Mouse (Mus musculus) MEL (cell line): Measurements from ENCODE around the gene Trpm8. TPM values are rescaled to one million over a fixed set of nuclear protein-coding genes. Genes with fewer than 3 reads are reported as not detected.

Source experiments
- DNase-seq: peaks from one replicate; pipeline ENCODE4 v3.0.0; 2011; ENCODE audit warnings: low read depth, low spot score
- H3K27ac ChIP-seq: 2 replicates; pipeline ENCODE4 v1.5.1; 2012; ENCODE audit warnings: low read depth, mild to moderate bottlenecking, control low read depth, low read length, moderate library complexity; ENCODE audit not compliant: control insufficient read depth
- H3K27me3 ChIP-seq, 2 experiments: fragments of 150-350 bp in 1 of 2; sonication (generic) in 1 of 2; 2 replicates each; pipeline ENCODE4 v1.6.1; 2012; ENCODE audit warnings: low read length in 2 of 2, mild to moderate bottlenecking in 2 of 2, improper control_type of control experiment in 1 of 2, moderate library complexity in 1 of 2; ENCODE audit not compliant: insufficient read depth in 2 of 2, control insufficient read depth in 1 of 2
- H3K36me3 ChIP-seq, 2 experiments: 2 replicates each; pipeline ENCODE4 v1.6.1; 2012 to 2014; ENCODE audit warnings: low read length in 2 of 2, improper control_type of control experiment in 1 of 2, inconsistent platforms in 1 of 2, mild to moderate bottlenecking in 1 of 2; ENCODE audit not compliant: insufficient read depth in 2 of 2, control insufficient read depth in 1 of 2
- H3K4me1 ChIP-seq, 2 experiments: fragments of 150-350 bp in 1 of 2; sonication (generic) in 1 of 2; 2 replicates each; pipeline ENCODE4 v1.6.1; 2012; ENCODE audit warnings: low read length in 2 of 2, improper control_type of control experiment in 1 of 2, mild to moderate bottlenecking in 1 of 2; ENCODE audit not compliant: insufficient read depth in 2 of 2, control insufficient read depth in 1 of 2
- H3K4me3 ChIP-seq, 2 experiments: fragments of 150-350 bp in 1 of 2; sonication (generic) in 1 of 2; 2 replicates each; pipeline ENCODE4 v1.5.1; 2012; ENCODE audit warnings: low read depth in 2 of 2, low read length in 2 of 2, mild to moderate bottlenecking in 2 of 2, moderate library complexity in 2 of 2, control low read depth in 1 of 2, improper control_type of control experiment in 1 of 2; ENCODE audit not compliant: control insufficient read depth in 1 of 2, insufficient read depth in 1 of 2
- H3K79me2 ChIP-seq: 2 replicates; pipeline ENCODE4 v1.6.1; 2012; ENCODE audit warnings: mild to moderate bottlenecking, low read length, moderate library complexity; ENCODE audit not compliant: control insufficient read depth, poor library complexity, insufficient read depth
- H3K9ac ChIP-seq: 2 replicates; pipeline ENCODE4 v1.6.1; 2012; ENCODE audit warnings: low read depth, mild to moderate bottlenecking, control low read depth, low read length, moderate library complexity; ENCODE audit not compliant: control insufficient read depth, poor library complexity, severe bottlenecking
- H3K9me3 ChIP-seq: fragments of 150-350 bp; sonication (generic); replicated peaks from 2 replicates; pipeline ENCODE4 v1.6.1; 2012; ENCODE audit warnings: mild to moderate bottlenecking, low read length, improper control_type of control experiment, moderate library complexity; ENCODE audit not compliant: insufficient read depth
- CHD1 ChIP-seq: IDR thresholded peaks from 2 replicates; pipeline ENCODE4 v1.6.1; 2012; ENCODE audit warnings: low read depth, mild to moderate bottlenecking, inconsistent platforms, low read length, improper control_type of control experiment
- EP300 ChIP-seq, 2 experiments: IDR thresholded peaks; 2 replicates each; pipeline ENCODE4 v1.6.1; 2011; ENCODE audit warnings: improper control_type of control experiment in 2 of 2, low read length in 2 of 2, low read depth in 1 of 2, mild to moderate bottlenecking in 1 of 2
- KAT2A ChIP-seq: conservative IDR thresholded peaks from 2 replicates; pipeline ENCODE4 v1.6.1; 2012; ENCODE audit warnings: low read depth, low read length, improper control_type of control experiment, inconsistent platforms
- MAX ChIP-seq: IDR thresholded peaks from 2 replicates; pipeline ENCODE4 v1.6.1; 2011; ENCODE audit warnings: low read length, improper control_type of control experiment
- MXI1 ChIP-seq: IDR thresholded peaks from 2 replicates; pipeline ENCODE4 v1.6.1; 2011; ENCODE audit warnings: mild to moderate bottlenecking, low read depth, low read length, improper control_type of control experiment
- MYC ChIP-seq: IDR thresholded peaks from 2 replicates; pipeline ENCODE4 v1.6.1; 2011; ENCODE audit warnings: low read depth, mild to moderate bottlenecking, low read length, improper control_type of control experiment, moderate library complexity
- POLR2AphosphoS5 ChIP-seq: IDR thresholded peaks from 2 replicates; pipeline ENCODE4 v1.6.1; 2012; ENCODE audit warnings: low read depth, borderline replicate concordance, mild to moderate bottlenecking, inconsistent platforms, low read length, moderate library complexity, mixed read lengths
- SIN3A ChIP-seq: IDR thresholded peaks from 2 replicates; pipeline ENCODE4 v1.6.1; 2012; ENCODE audit warnings: low read length, improper control_type of control experiment, inconsistent platforms
- TCF12 ChIP-seq: IDR thresholded peaks from 2 replicates; pipeline ENCODE4 v1.6.1; 2014; ENCODE audit warnings: low read depth, mild to moderate bottlenecking, inconsistent platforms, low read length, improper control_type of control experiment, moderate library complexity
- USF2 ChIP-seq, 2 experiments: IDR thresholded peaks; 2 replicates each; pipeline ENCODE4 v1.6.1; 2011 to 2012; ENCODE audit warnings: improper control_type of control experiment in 2 of 2, low read length in 2 of 2, borderline replicate concordance in 1 of 2, inconsistent platforms in 1 of 2, low read depth in 1 of 2, mild to moderate bottlenecking in 1 of 2; ENCODE audit not compliant: insufficient read depth in 1 of 2
- ZC3H11A ChIP-seq: IDR thresholded peaks from 2 replicates; pipeline ENCODE4 v1.6.1; 2012; ENCODE audit warnings: low read depth, mild to moderate bottlenecking, inconsistent platforms, low read length, improper control_type of control experiment
- polyA plus RNA-seq, 2 experiments: library from polyadenylated mRNA; stranded (reverse) in 1 of 2; unstranded in 1 of 2; fragments of >175 nt in 1 of 2; fragments of >200 nt in 1 of 2; gene quantifications; 2 replicates each; pipeline versions ENCODE4 v1.2.1 to v1.2.4; 2012; ENCODE audit warnings: low replicate concordance in 2 of 2, low read depth in 1 of 2; ENCODE audit not compliant: insufficient read length in 2 of 2, insufficient read depth in 1 of 2, missing spikeins in 1 of 2
- total RNA-seq: library from RNA; depleted of rRNA; stranded (reverse); fragments of 300-350 nt; gene quantifications from 2 replicates; pipeline ENCODE4 v1.2.3, GENCODE M21; 2012

Trpm8 gene
- total and polyA plus RNA-seq, 3 experiments, result not detected

DNA sequence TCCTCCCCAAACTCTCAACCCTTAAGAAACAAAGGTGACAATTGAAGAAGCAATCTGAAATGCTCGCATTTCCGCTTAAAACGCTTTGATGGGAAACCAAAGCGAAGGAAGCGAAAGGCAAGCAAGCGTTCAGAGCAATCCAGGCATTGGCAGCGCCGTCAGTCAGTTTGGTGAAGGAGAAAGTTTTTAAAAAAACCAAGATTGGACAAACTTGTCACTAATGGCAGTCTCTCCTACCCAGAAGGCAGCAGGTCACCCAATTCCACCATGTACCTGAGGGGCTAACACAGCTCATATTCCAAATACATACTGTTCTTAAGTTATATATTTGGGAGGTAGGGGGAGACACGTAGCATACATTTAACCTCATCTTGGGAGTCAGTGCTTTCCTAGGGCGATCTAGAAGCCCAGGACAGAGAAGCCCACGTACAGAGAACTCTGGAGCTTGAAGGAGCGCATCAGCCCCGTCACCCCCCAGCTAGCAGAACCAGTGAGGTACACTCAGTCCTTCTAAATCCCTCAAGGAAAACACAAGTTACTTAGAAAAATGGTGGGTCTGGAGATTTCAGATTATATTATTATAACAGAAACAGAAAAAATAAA is 2.3 kb upstream of the Trpm8 start:
- peaks cover 3 to 9% of the 10 kb centered on the region in 2 experiments; a peak in 3 of 4 replicates for H3K4me1 ChIP-seq
- H3K4me3 ChIP-seq, result no peak overlapping the region
- H3K9ac ChIP-seq, result no peak overlapping the region
- TF ChIP-seq MXI1, result no peak
- TF ChIP-seq TCF12, result no peak
- TF ChIP-seq POLR2AphosphoS5, result no peak
- no peak for TF ChIP-seq EP300 (IDR thresholded peaks at IDR 0.05; ENCODE audit: low read depth in 1 of 2, low read length in 2 of 2)
- TF ChIP-seq SIN3A, result no peak
- TF ChIP-seq ZC3H11A, result no peak
- TF ChIP-seq CHD1, result no peak
- no peak for TF ChIP-seq KAT2A
- TF ChIP-seq MYC, result no peak
- no peak for TF ChIP-seq MAX
- no peak for TF ChIP-seq USF2 (IDR thresholded peaks at IDR 0.05; ENCODE audit: borderline replicate concordance in 1 of 2, insufficient read depth in 1 of 2, low read depth in 1 of 2, low read length in 2 of 2)
- TF ChIP-seq, all 39 proteins: peak for 0
- Histone ChIP-seq H3K9me3 (no peaks in the 10 kb centered on the region), H3K27ac (no peak overlapping the region), H3K79me2 (peaks cover 36% of the 10 kb centered on the region), H3K36me3 (peaks cover 15 to 18% of the 10 kb centered on the region in 2 experiments), H3K27me3 (no peaks in the 10 kb centered on the region)
- DNase-seq, result no peak

DNA sequence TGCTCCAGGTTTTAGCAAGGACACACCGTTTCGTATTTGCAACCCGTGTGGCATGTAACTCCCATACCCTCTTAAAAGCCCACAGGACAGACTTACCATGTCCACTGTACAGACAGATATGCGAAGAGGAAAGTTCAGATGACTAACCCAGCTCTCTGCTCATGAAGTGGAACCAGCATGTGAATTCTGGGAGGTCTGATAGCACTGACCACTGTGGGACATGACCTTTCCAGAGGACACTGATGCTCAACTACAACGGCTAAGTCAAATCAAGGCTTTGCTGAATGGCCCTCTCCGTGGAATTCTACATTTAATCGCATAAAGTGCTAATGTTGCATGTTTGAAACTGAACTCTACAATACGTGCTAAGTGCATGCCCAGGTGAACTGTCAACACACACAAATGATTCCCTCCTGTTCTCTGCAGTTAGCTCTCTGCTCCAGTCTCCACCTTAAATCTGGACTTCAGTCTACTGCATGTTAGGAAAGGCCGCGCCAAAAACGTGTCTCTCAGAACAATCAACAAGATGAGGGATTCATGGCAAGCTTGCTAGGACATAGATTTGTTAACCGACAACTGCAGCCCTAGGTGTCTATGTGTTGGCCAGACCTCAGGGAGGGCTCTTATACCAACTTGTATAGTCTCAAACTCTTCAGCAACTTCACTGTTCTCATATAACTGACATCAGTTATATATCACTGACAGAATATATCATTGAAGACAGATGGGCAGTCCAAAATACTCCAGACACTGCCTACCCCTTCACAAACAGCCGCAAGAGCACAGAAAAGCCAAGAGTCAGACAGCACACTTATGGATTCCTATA is 1.6 kb upstream of the Trpm8 start:
- H3K27ac ChIP-seq, result 0 out of 2 replicates have a peak overlapping the region, but pooled peaks have one; percentile 81
- TF ChIP-seq CHD1 (no peak), POLR2AphosphoS5 (0 out of 2 replicates have a peak, but pooled peaks have one; percentile 29)
- no peak for DNase-seq

More for the DNA sequence above, 1.6 kb upstream of the Trpm8 start:
- Histone ChIP-seq H3K4me3 (peak overlapping the region; percentile 67 to 83), H3K9ac (peak overlapping the region; percentile 73), H3K36me3 (peaks cover 15 to 18% of the 10 kb centered on the region in 2 experiments), H3K27me3 (no peaks in the 10 kb centered on the region), H3K79me2 (peaks cover 36% of the 10 kb centered on the region), H3K9me3 (no peaks in the 10 kb centered on the region), H3K4me1 (peaks cover 3 to 9% of the 10 kb centered on the region in 2 experiments; a peak in 3 of 4 replicates)
